Mouse (Mus musculus) limb, embryonic 14.5 days (tissue): Measurements from ENCODE around the gene H3f3b. TPM values are rescaled to one million over a fixed set of nuclear protein-coding genes. Genes with fewer than 3 reads are reported as not detected.

ENCODE experiments used
- ATAC-seq: fragments of 200-750 bp; cut with Nextera tagmentation; 2 replicates; pipeline ENCODE4 v1.8.0; 2017; ENCODE audit warnings: low read depth, moderate number of reproducible peaks, moderate TSS enrichment; ENCODE audit not compliant: low FRiP score
- DNase-seq: peaks from one replicate; pipeline ENCODE4 v3.0.0-alpha.2; 2015; ENCODE audit warnings: low spot score
- H3K27ac ChIP-seq: fragments of 300-500 bp; sonication (generic); replicated peaks from 2 replicates; pipeline ENCODE4 v1.5.1; 2014; ENCODE audit warnings: low read depth, mild to moderate bottlenecking, low read length, moderate library complexity, mixed read lengths
- H3K27me3 ChIP-seq: fragments of 300-500 bp; sonication (generic); 2 replicates; pipeline ENCODE4 v1.6.1; 2014; ENCODE audit warnings: low read length, mixed read lengths; ENCODE audit not compliant: control insufficient read depth, insufficient read depth
- H3K36me3 ChIP-seq: fragments of 300-500 bp; sonication (generic); 2 replicates; pipeline ENCODE4 v1.6.1; 2014; ENCODE audit warnings: mild to moderate bottlenecking, low read length, moderate library complexity, mixed read lengths; ENCODE audit not compliant: control insufficient read depth, insufficient read depth
- H3K4me1 ChIP-seq: fragments of 300-500 bp; sonication (generic); 2 replicates; pipeline ENCODE4 v1.6.1; 2014; ENCODE audit warnings: antibody characterized with exemption, low read length, mixed read lengths; ENCODE audit not compliant: control insufficient read depth, insufficient read depth
- H3K4me2 ChIP-seq: fragments of 300-500 bp; sonication (generic); replicated peaks from 2 replicates; pipeline ENCODE4 v1.6.1; 2014; ENCODE audit warnings: low read depth, mild to moderate bottlenecking, low read length, moderate library complexity; ENCODE audit not compliant: severe bottlenecking
- H3K4me3 ChIP-seq: fragments of 300-500 bp; sonication (generic); replicated peaks from 2 replicates; pipeline ENCODE4 v1.5.1; 2014; ENCODE audit warnings: low read length
- H3K9ac ChIP-seq: fragments of 300-500 bp; sonication (generic); 2 replicates; pipeline ENCODE4 v1.6.1; 2014; ENCODE audit warnings: mild to moderate bottlenecking, low read depth, low read length, moderate library complexity; ENCODE audit not compliant: severe bottlenecking
- H3K9me3 ChIP-seq: fragments of 300-500 bp; sonication (generic); 2 replicates; pipeline ENCODE4 v1.6.1; 2016; ENCODE audit warnings: low read length; ENCODE audit not compliant: control insufficient read depth
- POLR2A ChIP-seq: fragments of 200-500 bp; IDR thresholded peaks from 2 replicates; pipeline ENCODE4 v1.8.0; 2012; ENCODE audit warnings: inconsistent platforms, mild to moderate bottlenecking, moderate library complexity, borderline replicate concordance; ENCODE audit not compliant: insufficient read depth, insufficient read length; ENCODE audit errors: extremely low read depth
- WGBS: fragments of 180-500 bp; shearing (Covaris S2); extraction: QIAGEN DNeasy Blood & Tissue Kit; methylation state at CpG from one replicate; pipeline ENCODE4 v1.1.7; 2014; 5-methylcytosine and 5-hydroxymethylcytosine counted together
- polyA plus RNA-seq, 2 experiments: library from polyadenylated mRNA; depleted of rRNA in 1 of 2; stranded (reverse) in 1 of 2; unstranded in 1 of 2; fragments of >200 nt; fragmentation: Nextera tagmentation in 1 of 2; extraction: Ambion mirVana in 1 of 2; gene quantifications; 2 replicates each; pipeline versions ENCODE4 v1.2.1 to v1.2.3; 2012 to 2014

H3f3b gene
- polyA plus RNA-seq (2012; rRNA removed) (871 and 951 TPM in 2 replicates), polyA plus RNA-seq (2014; fragmentation: Nextera tagmentation; extraction: Ambion mirVana) (1,919 and 2,014 TPM in 2 replicates)

DNA sequence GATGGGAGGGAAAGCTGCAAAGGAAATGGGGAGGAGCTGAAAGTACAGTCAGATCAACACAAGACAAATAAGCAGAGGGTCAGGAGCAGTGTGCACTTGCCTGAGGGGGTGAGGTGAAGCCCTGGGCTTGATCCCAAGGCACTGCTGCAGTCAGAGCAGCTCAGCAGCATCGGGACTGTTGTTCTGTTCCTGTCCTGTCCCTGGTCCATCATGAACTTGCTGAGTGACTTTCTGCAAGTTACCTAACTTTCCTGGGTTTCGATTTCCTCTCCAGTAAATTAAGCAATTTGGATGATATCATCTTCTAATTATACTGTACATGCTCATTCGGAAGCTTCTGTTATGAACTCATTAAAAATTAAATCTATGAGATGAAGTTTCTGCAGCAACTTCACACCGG, at the start of gene H3f3b:
TSS of gene H3f3b (minus strand) at position 207 of the 400 bp plus-strand sequence.
- peaks cover 7% of the 10 kb centered on the region for H3K36me3 ChIP-seq
- WGBS: 75% methylated on average over 4 of the region's 4 CpGs
- DNase-seq: no peak

DNA sequence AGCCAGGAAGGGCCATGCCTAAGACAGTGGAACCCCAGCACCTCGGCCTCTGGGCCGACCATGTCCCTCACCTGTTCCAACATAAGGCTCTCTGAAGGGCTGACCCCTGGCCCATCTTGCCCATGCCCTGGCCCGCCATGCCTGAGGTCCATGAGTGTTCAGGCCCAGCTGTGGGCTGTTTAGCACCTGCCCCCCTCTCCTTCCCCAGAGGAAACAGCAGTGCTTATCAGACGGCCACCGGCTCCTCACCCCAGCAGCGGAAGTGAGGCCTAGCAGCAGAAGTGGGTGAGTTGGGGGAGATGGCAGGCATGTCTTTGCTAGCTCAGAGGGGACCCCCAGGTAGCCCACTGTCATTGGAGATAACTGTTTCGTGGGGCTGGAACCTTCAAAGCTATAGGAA, 49.1 kb upstream of the H3f3b start:
- Histone ChIP-seq H3K36me3 (peaks cover 31% of the 10 kb centered on the region), H3K27ac (no peak overlapping the region), H3K4me2 (no peak overlapping the region), H3K9ac (no peak overlapping the region), H3K27me3 (no peaks in the 10 kb centered on the region), H3K4me1 (peaks cover 14% of the 10 kb centered on the region; the same call in 1 of the 2 replicates), H3K4me3 (no peak overlapping the region), H3K9me3 (no peaks in the 10 kb centered on the region)
- WGBS: 81% methylated on average over 6 of the region's 7 CpGs
- DNase-seq (no peak), ATAC-seq (no peak)
- TF ChIP-seq POLR2A: no peak

More for the DNA sequence above, at the start of gene H3f3b:
- no peaks in the 10 kb centered on the region for H3K9me3 ChIP-seq
- ATAC-seq: no peak
- H3K27me3 ChIP-seq: no peaks in the 10 kb centered on the region
- TF ChIP-seq POLR2A: no peak
- peaks cover 8% of the 10 kb centered on the region for H3K4me1 ChIP-seq
- no peak within 1 kb of the TSS for H3K27ac ChIP-seq
- H3K4me3 ChIP-seq: no peak within 1 kb of the TSS
- no peak within 1 kb of the TSS for H3K9ac ChIP-seq
- H3K4me2 ChIP-seq: no peak within 1 kb of the TSS

- no peaks in the 10 kb centered on the region for H3K27me3 ChIP-seq
- no peak overlapping the region for H3K27ac ChIP-seq
- H3K4me3 ChIP-seq: no peak overlapping the region
- WGBS: 67% methylated on average over 7 of the region's 7 CpGs
- H3K4me1 ChIP-seq: peaks cover 14% of the 10 kb centered on the region; the same call in 1 of the 2 replicates
- DNase-seq (no peak), ATAC-seq (no peak)
- no peak overlapping the region for H3K4me2 ChIP-seq
- H3K9me3 ChIP-seq: no peaks in the 10 kb centered on the region
- peaks cover 26% of the 10 kb centered on the region for H3K36me3 ChIP-seq
- no peak overlapping the region for H3K9ac ChIP-seq
- TF ChIP-seq POLR2A: no peak
These were observed 48.4 kb upstream of the H3f3b start for GRCm38 (mm10) chr11:116076266-116076540.

DNA sequence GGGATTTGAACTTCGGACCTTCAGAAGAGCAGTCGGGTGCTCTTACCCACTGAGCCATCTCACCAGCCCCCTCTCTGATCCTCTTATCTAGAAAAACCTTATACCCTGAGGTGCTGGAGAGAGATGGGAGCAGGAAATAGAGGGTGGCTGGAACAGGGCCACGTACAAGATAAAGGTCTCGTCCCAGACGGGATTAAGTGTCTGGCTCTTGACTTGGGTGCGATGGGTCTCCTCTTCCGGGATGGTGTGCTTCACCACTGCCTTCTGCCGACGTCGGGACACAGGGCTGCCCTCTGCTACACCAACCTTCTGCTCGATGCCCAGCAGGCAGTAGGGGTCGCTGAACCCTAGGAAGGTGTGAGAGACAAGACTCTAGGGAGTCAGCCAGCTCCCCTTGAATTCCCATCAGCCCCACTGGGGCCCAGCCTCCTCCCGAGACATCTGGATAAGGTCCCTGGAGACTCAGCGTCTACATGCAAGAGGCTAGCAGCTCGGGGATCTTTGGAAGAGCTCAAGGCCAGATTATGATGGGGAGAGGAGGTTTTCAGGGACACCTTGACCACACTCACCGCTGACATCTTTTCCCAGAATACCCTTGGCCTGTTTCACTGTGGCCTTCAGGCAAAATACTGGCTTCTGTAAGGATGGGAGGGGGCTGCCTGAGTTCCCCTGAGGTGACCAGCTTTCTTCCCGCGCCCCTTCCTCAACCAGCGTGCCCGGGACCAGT, 47.9 kb upstream of the H3f3b start:
- Histone ChIP-seq H3K4me2 (no peak overlapping the region), H3K4me1 (peaks cover 14% of the 10 kb centered on the region; the same call in 1 of the 2 replicates)
- no peak for TF ChIP-seq POLR2A

DNA sequence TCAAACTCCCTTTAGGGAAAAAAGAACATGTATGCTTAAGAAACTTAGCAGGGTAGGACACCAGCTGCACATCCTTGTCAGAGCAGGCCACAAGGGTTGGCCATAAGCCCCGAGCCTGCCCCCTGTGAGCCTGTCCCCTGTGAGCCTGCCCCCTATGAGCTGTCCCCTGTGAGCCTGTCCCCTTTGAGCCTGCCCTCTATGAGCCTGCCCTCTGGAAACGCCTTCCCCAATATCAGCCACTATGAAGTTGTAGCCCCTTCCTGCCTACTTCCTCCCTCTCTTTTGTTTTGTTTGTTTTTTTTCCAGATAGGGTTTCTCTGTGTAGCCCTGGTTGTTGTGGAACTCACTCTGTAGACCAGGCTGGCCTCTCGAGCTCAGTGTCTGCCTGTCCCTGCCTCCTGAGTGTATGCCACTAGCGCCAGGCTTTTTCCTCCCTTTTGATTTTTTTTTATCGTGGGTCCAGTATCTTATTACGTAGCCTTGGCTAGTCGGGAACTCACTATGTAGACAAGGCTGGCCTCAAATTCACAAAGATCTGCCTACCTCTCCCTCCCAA, 46.8 kb upstream of the H3f3b start:
- Histone ChIP-seq H3K4me1 (peaks cover 14% of the 10 kb centered on the region; the same call in 1 of the 2 replicates), H3K4me2 (no peak overlapping the region), H3K27ac (no peak overlapping the region), H3K27me3 (no peaks in the 10 kb centered on the region), H3K9ac (no peak overlapping the region), H3K4me3 (no peak overlapping the region), H3K9me3 (no peaks in the 10 kb centered on the region), H3K36me3 (peaks cover 9% of the 10 kb centered on the region)
- ATAC-seq (no peak), DNase-seq (no peak)
- 54% methylated on average over 7 of the region's 7 CpGs for WGBS
- TF ChIP-seq POLR2A: no peak

More for the DNA sequence above, 47.9 kb upstream of the H3f3b start:
- no peak overlapping the region for H3K27ac ChIP-seq
- ATAC-seq: no peak
- H3K9ac ChIP-seq: no peak overlapping the region
- no peak for DNase-seq
- H3K27me3 ChIP-seq: no peaks in the 10 kb centered on the region
- peaks cover 20% of the 10 kb centered on the region for H3K36me3 ChIP-seq
- H3K9me3 ChIP-seq: no peaks in the 10 kb centered on the region
- no peak overlapping the region for H3K4me3 ChIP-seq
- WGBS: 65% methylated on average over 14 of the region's 20 CpGs
